Mouse (Mus musculus): ENCODE results near the gene Bsdc1.

DNA sequence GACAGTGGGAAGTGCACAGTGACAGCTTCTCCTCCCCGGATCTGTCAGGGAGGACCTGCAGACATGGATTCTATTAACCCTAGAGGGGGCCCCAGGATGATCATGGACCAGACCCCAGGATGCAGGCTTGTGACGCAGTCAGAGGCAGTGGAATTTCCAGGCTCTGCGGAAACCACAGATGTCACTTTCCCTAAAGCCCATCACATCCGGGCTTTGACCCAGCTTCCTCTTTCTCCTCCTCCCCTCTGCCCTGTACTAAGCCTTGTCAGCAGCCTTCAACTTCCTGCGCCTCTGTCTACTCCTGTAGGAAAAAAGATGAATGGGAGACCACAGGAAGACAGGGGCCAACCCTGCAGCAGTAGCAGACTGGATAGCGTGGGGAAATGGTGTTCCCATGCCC is 35.2 kb downstream of the Bsdc1 start:
- TF ChIP-seq CTCF (IDR thresholded peaks at IDR 0.05; ENCODE audit: low read depth), result no peak
- no peak for TF ChIP-seq EP300 (IDR thresholded peaks at IDR 0.05; ENCODE audit: low read depth)

Data from heart, postnatal 0 days (tissue).